Mouse (Mus musculus) thymus, postnatal 4 days (tissue): ENCODE measurements around the gene Gm10282.

Experiments used
- DNase-seq: peaks from one replicate; pipeline ENCODE4 v3.0.0; 2021

The Gm10282 gene

DNA sequence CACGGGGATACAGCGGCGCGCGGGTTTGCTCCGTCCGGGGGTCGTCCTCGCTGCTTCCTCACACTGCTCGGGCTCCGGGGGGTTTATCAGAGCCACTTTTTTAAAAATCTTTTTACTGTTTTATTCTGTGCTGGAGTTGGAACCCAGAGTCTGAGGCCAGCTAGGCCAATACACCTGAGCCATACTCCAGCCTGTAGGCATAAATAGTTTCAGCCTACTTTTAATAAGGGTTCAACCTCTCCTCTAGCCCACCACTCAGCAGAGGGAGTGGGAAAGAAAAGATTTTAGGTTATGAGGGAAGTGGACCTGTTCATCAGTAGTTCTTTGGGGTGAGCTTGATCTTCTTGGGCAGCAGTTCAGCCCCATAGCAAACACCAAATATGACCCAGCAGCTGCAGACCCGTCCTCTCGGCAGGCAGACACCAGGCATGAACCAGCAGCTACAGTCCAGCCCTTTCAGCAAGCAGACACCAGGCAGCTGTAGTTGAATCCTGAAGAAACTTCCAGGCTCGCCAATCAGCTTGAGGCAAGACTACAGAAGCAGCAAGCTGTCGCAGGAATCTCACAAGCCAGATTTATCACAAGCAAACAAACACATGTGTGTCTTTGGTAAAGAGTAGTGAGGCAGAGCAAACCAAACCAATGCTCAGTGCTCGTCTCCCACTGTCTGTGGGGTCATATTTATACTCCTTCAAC lies at the start of gene Gm10282:
TSS of gene Gm10282 (minus strand) at position 51 of the 696 bp plus-strand sequence.
- no peak for DNase-seq

DNA sequence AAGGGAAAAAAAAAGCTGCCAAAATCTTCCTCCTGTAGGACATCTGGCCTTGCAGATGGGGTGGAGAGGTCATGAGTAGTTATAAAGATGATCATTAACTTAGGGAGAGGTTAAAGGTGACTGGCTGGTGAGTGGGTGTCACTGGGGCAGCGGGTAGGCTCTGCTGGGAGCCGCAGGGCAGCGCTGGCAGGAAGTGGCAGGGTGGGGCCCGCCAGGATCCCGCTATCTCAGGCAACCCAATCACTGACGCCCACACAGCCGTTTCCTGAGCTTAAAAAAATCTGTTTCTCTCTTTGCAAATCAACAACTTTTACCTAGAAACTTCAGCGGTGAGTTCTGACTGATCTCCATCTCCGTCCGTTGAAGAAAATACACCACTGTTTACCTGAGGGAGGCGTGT lies 49.2 kb upstream of the Gm10282 start:
- peak; percentile 80 for DNase-seq

DNA sequence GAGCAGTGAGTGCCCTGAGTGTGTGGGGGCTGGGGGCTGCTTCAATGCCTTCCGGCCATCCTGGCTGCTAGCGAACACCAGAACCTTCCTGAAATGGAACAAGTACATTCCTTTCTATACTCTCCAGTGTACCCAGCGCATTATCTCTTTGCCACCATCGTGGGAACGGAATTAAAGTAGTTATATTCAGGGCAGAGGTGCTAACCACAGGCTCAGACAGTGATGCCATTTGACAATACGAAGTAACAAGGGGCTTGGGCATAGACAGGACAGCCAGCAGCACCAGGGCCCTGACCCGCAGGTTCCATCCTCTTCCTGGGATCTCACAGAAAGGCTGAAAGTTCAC lies 48.6 kb upstream of the Gm10282 start:
- DNase-seq, result peak; percentile 40

DNA sequence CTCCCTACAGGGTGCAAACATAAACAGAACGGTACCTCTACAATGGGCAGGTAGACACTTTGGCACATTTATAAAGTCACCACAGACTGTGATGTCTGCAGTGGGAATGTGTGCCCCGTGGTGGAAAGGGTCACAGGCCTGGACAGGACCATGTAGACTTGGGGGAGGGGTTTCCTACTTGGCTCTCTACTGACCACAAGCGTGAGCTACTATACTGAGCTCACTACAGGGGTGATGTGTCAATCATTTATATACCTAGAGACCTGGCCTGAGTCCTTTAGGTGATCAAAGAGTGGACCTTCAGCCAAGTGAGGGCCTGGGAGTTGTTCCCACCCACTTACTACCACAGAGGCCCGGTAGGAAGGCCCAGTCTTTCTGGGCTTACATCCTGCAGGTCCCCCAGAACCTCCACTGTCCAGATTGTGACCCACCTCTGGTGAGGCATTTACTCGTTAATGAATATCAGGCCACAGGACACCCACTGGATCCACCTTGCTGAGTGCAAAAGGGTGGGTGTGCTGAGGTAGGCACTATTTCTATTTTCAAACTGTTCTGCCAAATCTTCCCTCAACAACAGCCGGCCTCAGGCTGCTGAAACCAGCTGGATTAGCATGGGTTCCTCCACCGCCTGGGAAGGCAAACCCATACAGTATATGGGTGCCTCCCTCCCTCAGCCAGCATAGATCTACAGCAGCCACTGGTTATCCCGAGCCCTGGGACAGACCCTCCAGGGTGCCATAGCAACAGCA lies 48.1 kb upstream of the Gm10282 start:
- DNase-seq, result no peak

DNA sequence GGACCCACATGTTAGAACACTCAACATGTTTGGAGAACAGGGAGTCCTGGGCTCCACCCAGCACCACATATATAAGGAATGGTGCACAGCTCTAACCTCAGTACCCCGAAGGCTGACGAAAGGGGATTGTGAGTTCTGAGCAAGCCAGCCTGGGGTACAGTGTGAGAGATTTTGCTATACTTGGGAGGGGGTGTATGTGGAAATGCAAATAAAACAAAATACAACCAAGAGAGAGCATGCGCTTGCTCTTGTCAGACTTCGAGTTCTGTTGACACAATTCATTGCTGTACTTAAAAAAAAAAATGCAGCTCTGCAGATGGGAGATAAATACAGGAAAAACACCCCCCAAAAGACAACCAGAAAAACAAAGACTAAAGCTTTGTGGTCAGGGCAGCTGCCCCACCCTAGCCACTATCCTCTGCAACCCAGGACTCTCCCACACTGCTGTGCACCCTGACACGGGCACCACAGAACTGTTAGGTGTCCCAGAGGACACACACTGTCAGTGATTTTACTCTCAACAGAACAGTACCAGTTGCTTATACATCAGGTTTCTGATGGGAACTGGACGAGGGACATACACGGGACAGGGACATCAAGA lies 46.4 kb upstream of the Gm10282 start:
- no peak for DNase-seq

DNA sequence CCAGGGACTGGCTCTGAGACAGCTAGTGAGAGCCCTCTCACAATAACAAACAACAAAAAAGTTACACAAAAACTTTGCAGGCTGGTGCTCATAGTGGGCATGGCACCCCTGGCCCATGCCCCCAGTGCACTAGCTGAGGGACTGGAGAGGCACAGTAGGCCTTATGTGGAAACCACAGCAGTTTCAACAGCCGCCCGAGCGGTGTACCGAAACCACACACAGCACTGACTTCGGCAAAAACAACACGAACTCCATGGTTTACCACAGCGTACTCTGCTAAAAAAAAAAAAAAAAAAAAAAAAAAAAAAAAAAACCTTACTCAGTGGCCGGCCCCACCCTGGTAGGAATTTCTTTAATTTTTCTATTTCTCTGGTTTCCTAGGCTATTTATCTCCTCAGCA lies 45.7 kb upstream of the Gm10282 start:
- DNase-seq, result peak; percentile 71

DNA sequence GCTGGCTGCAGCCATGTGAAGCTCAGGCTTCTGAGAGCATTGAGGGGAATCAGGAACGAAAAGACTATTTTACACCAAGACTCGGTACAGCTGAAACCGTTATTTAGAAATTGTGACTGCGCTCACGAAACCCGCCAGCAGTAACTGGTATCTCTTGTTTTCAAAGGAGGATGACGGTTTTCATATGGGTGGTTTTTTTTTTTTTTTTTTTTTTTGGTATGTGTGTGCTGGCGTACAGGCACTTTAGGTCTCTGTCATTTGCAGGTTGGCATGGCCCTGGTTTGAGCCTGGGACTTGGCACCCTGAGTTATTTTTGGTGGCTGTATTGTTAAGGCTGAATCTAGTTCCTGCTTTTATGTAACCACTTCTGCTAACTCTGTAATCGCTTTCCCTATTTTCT lies 44.8 kb upstream of the Gm10282 start:
- DNase-seq, result peak; percentile 34

DNA sequence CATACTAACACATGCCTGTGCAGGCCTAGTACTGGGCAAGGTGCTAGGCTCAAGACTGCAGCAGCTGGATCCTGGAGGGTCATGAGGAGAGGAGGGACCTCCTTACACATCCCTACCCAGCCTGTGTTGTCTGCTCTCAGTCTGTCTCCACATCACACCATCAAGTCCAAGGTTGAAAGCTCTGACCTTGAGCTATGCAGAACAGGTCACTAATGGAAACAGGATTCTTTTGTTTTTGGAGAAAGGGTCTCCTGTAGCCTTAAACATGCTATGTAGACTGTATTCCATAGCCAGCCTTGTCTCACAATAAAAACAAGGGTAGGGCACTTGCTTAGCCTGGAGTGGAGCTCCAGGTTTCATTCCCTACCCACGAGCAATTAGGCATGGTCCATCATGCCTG lies 43.9 kb upstream of the Gm10282 start:
- DNase-seq, result no peak

DNA sequence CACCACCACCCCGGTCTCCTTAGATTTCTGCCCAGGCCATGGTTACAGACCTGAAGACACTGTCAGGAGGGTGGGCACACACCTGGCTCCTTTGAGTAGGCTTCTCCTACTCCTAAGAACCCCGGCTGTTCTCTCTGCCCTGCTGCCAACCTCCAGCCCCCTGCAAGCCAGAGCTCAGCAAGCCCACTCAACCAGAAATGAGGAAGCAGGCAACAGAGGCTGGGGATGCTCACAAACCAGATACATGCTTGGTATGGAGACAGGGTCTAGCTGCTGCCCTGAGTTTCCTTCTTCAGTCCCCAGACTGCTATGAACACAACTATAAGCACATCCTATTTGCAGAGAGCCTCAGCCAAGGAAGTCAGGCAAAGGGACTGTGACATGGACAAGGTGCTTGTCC lies 43.1 kb upstream of the Gm10282 start:
- peak; percentile 35 for DNase-seq

DNA sequence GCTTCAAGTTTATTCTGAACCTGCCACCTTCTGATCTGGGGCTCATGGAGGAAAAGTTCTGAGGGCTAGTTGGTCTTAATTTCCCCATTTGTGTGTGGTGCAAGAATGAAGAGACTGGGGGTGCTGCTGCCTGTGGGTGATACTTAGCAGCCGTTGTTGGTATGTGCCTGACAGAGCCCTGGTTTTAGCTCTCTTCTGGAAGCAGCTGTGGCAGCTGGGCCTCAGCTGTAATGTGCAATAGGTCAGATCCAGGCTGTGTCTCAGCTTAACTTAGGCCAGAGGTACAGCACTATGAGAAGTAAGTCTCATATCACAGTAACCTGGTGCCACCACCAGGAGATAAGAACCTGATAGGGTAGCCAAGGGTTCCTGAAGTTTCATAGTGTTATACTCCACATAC lies 42.5 kb upstream of the Gm10282 start:
- DNase-seq, result no peak

DNA sequence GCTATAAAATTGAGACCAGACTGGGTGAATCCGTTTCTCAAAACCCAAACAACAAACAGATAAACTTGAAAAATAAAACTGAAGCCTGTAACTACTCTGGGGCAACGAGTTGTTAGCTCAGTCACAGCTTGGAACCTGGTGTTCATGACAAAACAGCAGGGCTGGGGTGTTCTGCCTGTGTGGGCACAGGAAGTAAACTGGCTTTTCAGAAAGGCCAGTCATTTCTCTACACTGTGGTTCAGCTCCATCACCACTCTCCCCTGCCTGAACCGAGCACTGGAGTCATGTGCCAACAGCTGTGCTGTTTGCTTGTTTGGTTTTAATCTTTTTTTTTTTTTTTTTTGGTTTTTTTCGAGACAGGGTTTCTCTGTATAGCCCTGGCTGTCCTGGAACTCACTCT lies 38.7 kb upstream of the Gm10282 start:
- no peak for DNase-seq

DNA sequence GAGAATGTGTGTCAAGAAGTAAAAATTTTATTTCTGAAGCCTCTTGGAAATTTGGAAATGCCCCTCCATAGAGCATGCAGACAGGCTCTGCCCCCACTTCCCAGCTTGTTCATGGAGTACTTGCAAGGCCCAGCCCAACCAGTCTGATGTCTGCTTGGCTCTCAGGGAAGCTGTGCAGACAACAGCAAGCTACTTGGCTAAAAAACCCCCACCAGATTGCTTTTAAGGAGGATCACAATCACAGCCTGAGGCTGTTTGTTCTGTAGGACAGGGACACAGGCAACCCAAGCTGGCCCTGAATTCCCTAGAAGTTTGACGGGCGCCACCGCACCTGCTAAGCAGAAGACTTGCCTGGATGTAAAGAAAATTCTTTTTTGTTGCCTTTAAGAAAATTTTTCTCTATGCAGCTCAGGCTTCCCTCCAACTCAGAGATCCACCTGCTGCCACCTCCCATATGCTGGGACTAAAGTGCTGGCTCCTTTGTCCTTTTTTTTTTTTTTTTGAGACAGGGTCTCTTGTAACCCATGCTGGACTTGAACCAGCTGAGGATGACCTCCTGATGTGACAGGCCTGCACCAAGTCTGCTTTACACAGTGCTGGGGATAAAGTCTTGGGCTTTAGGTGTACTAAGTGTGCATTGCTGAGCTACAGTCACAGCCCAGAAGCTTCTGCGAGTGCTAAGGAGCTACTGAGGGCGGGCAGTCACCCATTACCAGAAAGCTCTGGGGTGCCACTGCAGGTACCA lies 37.7 kb upstream of the Gm10282 start:
- DNase-seq, result no peak

DNA sequence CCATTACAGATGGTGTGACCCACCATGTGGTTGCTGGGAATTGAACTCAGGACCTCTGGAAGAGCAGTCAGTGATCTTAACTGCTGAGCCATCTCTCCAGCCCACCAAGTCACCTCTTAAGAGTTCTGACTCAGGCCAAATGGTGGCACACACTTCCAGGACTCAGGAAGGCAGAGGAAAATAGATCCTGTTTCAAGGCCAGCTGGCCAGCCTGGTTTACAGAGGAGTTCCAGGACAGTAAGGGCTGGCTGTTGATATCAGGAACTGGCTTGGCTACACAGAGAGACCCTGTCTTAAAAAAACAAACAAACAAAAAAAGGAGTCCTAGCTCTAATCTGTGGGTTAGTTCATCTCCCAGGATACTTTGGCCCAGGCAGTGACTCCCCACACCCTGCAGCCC lies 32.0 kb upstream of the Gm10282 start:
- no peak for DNase-seq

DNA sequence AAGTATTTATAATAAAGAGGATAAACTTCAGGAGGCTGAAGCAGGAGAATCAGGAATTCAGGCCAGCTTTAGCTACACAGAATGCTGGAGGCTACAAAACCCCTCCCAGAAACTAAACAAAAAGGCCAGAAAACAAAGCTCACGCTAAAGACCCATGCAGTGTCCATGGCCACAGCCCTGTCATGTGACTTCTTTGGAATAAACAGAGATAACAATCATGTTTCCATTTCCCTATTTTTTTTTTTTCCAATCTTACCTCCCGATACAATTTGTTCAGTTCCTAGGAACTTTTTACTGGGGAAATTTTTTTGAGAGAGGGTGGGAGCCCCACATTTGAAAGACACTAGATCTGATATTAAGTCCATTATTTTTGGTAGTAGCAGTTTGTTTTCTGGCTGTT lies 31.2 kb upstream of the Gm10282 start:
- DNase-seq, result no peak

DNA sequence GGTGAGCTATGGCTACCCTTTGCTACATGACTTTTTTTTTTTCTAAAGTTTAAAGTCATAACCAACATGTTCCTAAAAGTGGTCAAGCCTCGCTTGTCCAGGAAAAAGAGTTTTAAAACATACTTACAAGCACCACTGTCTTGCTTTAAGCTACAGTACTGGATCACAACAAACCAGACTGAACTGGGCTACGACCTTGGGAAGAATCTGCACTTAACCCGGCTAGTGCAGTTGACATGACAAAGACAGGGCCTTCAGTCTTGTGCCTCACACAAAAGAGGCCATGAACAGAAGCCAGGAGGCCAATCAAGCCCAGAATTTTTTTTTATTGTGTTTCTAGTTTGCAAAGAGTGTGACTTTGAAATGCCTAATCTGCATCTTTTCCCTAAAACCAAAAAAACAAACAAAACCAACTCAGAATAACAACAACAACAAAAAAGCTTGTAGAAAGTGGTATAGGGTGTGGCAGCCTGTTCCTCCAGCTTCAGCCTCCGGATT lies 29.1 kb upstream of the Gm10282 start:
- DNase-seq, result no peak

DNA sequence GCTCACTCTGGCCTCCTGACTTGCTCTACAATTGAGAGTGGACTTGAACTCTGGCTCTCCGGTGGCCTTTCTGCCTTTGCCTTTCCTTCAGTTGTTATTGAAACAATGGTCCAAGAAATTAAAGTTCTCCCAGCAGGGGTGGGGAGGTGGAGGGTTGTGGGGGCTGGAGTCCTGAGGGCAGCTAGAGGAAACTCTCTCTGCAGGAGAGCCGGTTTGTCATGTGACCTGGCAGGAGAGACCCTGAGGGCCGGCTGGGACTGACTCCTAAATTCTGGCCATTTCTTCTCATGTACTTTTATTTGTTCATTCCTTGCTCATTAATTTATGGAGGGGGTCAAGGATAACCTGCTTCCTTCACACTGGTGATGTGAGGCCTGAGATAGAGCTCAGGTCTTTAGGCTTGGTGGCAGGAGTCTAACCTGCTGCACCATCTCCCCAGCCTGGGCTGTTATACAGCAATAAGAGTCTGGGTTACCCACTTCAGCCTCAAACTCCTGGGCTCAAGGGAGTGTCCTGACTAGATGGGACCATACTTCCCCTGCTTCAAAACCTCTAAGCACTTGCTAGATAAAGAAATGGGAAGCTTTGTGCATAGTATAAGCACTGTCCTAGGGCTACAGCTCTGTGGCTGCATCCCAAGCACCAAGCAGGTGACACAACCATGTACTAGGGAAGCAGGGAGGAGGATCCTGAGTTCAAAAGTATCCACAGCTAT lies 28.5 kb upstream of the Gm10282 start:
- DNase-seq, result no peak

DNA sequence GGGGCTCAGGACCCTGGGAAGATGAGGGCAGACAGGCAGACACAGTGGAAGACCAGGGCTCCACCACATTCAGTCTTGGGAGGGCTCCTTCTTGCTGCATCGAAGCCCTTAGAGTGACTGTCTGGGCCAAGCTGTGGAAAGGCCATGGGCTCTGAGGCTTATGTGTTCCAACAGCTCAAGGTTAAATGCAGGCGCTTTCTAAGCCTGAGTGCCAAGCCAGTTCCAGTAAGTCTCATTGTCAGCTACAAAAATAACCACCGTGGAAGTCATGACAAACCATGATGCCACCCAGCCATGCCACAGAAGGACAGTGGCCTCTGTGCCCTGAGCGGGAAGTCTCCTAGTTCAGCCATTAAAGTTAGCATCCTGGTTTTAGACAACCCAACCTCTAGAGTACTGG lies 26.6 kb upstream of the Gm10282 start:
- DNase-seq, result no peak

DNA sequence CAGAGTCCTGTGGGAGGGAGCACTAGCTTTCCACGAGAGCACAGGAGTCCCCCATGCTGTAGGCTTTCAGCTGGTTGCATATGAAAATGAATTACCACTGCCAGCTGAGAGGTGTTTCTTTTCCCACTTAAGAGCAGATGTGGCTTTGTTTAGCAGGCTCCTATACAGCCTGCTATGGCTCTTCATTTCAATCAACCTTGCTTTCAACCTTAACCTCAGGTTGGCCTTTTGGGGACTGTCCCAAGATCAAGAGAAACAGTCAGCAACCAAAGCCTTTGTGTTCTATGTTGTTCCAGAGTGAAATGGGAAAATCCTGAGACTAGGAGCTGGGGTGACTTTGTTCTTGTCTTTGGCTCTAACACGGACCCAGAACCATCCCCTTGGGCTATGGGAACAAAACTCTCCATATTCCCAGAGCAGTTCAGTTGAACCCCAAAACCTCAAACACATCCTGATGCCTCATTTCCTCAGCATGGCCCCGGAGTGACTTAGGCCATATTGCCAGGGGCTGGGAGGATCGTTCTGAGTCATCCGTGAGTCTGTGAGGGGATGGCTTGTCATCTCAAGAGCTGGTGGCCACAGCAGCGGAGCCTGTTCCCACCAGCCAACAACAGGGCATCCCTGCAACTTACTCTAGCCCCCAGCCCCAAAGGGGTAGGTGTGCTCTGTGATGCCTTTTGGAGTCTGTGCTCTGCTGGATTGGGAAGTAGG lies 25.9 kb upstream of the Gm10282 start:
- DNase-seq, result no peak

DNA sequence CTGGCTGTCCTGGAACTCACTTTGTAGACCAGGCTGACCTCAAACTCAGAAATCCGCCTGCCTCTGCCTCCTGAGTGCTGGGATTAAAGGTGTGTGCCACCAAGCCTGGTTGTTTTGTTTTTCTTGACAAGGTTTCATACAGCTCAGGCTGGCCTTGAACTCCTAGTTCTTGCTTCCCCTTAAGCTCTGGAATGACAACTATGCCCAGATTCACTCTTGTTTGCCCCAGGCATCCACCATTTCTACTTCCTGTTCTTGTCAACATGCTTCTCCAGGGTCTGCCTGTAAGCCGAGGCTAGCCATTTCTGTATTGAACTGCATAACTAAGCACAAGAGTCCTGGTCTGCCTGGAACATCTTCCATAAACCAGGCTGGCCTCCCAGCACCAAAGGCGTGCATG lies 24.1 kb upstream of the Gm10282 start:
- no peak for DNase-seq

DNA sequence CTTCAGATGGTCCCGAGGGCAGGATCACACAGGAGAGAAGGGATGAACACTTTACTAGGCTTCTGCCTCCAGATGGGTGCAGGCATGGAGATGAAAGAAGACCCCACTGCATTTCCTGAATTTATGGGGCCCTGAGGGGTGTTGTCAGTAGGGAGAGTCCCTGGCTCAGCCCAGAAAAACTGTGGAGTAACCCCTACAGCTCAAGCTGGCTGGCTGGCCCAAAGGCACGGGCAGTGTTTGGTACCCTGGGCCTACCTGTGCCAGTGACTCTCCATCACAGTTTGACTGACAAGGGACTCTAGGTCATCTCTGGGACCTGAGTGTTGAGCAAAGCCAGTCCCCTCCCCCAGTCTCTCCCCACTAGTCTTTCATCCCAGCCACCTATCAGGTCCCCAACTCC lies 19.6 kb upstream of the Gm10282 start:
- no peak for DNase-seq

DNA sequence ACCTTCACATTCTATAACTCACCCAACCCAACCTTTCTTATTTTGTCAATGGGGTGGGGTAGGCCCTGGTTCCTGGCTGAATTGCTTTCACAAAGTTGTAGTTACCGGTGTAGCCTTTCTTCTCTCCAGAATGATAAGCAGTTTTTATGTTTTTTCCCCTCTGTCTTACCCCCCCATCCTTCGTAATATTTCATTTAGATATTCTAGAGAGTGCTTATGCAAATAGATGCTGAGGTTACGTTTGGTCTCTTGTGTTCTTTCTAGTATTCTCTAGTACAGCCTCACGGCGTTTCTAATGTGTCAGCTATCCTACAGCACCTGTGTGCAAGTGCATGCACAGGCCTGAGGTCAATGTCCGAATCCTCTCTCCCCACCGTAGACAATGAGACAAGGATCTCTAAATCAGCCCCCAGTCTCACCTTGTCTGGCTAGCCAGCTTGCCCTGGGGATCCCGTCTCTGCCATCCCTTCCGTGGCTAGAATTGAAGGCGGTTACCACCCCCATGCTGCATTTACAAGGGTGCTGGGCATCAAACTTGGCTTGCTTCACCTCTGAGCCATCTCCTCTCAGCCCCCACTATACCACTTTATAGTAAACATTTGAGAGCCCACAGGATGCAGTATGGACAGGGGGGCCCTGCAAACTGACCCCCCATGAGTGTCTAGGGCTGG lies 19.1 kb upstream of the Gm10282 start:
- DNase-seq, result no peak
